Mouse (Mus musculus): Measurements from ENCODE around the gene Ldlrad1.

The Ldlrad1 gene

GRCm38 (mm10) chr4:107208880-107209279 lies at the start of gene Ldlrad1:
Ldlrad1 (plus strand) TSS chr4:107209180.
- DNase-seq (ENCODE audit: low spot score in 2 of 2) = no peak

GRCm38 (mm10) chr4:107160181-107160580 lies 48.8 kb upstream of the Ldlrad1 start:
- DNase-seq (ENCODE audit: low spot score in 2 of 2) = no peak

DNA sequence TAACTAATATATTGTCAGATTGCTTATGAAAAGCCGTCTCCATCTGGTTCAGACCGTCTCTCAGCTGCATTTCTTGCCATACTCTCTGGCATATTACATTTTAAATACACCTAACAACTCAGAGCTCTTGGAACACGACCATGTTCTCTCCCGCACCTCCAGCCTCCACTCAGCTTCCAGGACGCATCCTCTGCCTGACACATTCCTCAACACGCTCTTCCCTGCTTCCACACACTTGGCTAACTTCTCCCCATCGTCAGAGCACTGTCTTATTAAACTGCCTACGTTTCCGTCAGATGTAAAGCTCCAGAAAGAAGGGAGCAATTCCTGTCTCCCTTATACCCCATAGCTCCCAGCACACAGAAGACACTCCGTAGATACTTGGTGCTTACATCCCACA lies 45.6 kb upstream of the Ldlrad1 start:
- peak; percentile 49 to 53 for DNase-seq (ENCODE audit: low spot score in 2 of 2)

GRCm38 (mm10) chr4:107163756-107164587 lies 45.0 kb upstream of the Ldlrad1 start:
- DNase-seq (ENCODE audit: low spot score in 2 of 2) = peak; percentile 82 to 85

- no peak for DNase-seq (ENCODE audit: low spot score in 2 of 2)
Observed at GRCm38 (mm10) chr4:107166700-107167099, 42.3 kb upstream of the Ldlrad1 start.

DNA sequence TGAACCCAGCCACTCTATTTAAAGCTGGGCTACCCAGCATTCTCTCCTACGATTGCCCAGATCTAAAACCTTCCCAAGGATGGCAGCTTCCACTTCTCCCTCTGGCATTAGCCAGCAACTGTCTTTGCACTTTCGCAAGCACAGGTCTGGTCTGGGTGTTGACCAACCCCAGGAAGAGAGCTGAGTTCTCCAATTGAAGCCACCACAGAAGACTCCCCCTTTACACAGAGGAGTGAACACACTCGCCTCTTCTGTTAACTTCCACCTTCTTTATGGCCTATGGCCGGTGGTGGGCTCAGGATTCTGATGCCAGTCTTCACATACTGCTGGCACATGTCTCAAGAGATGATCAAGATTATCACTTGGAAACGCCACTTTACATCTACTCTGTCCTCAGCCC lies 41.2 kb upstream of the Ldlrad1 start:
- no peak for DNase-seq (ENCODE audit: low spot score in 2 of 2)

- no peak for DNase-seq (ENCODE audit: low spot score in 2 of 2)
Observed at GRCm38 (mm10) chr4:107177506-107177905, 31.5 kb upstream of the Ldlrad1 start.

GRCm38 (mm10) chr4:107178182-107178829 lies 30.7 kb upstream of the Ldlrad1 start, which contains the start of gene Tmem59:
Tmem59 (plus strand) TSS chr4:107178399.
- peak; percentile 93 to 95 for DNase-seq (ENCODE audit: low spot score in 2 of 2)

DNA sequence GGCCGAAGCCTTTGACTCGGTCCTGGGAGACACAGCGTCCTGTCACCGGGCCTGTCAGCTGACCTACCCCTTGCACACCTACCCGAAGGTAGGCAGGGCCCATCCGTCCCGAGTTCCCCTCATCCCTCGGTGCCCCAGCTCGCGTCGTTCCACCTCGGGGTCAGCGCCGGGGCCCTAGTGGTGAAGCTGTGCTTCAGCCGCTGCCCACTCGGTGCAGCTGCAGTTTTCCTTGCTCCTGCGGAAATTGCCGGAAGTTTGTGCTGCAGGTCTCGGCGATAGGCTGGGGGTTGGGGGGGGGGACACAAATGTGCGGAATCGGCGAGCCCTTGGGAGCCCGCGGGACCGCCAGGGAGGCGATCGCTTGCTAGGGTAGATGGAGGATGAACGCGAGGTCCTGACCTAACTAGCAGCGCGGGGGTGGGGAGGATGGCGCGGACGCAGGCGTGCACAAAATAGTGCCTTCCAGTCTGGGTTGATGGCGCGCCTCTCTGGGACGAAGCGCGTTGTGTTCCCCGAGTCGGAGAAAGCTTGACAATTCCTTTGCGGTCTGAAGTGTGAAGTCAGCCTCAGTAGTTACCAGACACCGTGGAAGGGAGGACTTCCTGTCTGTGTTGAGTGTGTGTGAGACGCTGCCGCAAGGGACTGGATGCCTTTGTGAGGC lies 30.0 kb upstream of the Ldlrad1 start, which contains the start of gene Tceanc2:
Gene Tceanc2, minus strand, starts transcription at position 287 of the 661 bp plus-strand sequence.
- peak; percentile 44 to 52 for DNase-seq (ENCODE audit: low spot score in 2 of 2)

DNA sequence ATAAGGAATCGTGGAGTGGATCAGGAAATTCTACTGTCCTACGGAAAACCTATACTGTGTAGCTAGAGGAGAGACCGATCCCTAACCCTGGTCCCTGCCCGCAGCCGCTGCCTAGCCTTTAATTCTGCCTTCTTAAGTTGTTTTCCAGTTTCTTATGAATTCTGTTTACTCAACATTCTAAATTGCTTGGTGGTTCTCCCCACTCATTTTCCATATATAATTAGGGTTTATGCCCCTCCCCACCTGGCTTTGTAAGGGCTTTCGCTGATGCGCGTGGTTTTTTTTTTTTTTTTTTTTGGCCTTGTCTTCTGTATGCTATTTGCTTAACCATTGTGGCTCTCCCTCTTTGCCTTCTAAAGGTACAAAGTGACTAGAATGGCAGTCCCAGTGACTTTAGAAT lies 29.4 kb upstream of the Ldlrad1 start:
- DNase-seq (ENCODE audit: low spot score in 2 of 2) = no peak

DNA sequence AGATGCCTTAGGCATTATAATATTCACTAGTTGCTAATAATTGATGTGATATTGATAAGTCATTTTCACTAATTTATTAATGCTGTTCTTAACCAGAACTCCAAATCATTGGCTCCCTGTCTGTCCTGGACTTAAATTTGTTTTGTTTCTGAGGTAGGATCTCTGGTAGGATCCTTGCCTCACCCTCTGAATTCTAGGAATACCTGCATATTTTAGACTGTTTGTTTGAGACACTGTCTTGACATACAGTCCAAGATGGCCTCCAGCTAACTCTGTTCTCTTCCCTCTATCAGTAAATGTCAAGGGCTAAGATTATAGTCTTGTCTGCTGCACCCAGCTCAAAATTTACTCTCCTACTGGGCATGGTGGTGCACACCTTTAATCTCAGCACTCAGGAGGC lies 28.2 kb upstream of the Ldlrad1 start:
- DNase-seq (ENCODE audit: low spot score in 2 of 2) = no peak

GRCm38 (mm10) chr4:107181866-107182265 lies 27.1 kb upstream of the Ldlrad1 start:
- DNase-seq (ENCODE audit: low spot score in 2 of 2) = no peak

- DNase-seq (ENCODE audit: low spot score in 2 of 2) = no peak
Observed at GRCm38 (mm10) chr4:107182796-107183195, 26.2 kb upstream of the Ldlrad1 start.

DNA sequence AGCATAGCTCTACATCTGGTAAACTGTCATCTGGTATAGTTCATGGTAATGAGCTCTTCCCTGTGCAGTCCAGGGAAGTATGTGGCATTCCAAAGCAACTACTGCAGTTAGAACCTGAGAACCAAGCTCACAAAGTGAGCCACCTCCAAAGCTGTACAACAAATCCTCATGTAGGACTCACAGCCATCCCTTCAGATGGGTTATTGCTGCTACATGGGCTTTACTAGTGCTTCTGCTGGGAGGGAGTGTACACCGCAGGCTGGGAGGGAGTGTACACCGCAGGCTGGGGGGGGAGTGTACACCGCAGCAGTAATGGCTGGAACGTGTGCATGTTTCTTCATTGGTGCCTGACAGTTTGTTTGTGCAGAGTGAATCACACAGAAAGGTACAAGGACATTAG lies 25.8 kb upstream of the Ldlrad1 start:
- DNase-seq (ENCODE audit: low spot score in 2 of 2) = no peak

GRCm38 (mm10) chr4:107185703-107186102 lies 23.3 kb upstream of the Ldlrad1 start:
- no peak for DNase-seq (ENCODE audit: low spot score in 2 of 2)

GRCm38 (mm10) chr4:107193841-107194240 lies 15.1 kb upstream of the Ldlrad1 start:
- DNase-seq (ENCODE audit: low spot score in 2 of 2) = no peak

DNA sequence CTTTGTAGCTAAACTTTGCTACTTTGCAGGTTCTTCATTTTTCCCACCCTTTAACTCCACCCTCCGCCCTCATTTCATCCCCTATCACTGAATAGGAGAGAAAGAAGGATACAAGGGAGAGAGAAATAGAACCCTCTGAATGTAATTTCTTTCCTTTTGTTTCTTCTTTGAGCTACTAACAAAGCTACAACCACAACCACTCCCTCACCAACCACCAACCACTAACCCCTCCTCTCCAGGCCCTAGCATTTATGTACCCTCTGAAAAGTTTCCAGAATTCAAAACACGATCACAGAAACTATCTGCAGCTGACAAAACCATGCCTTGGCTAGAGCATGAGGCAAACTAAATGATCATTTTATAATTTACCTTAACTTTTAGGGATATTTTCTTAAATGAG lies 12.5 kb upstream of the Ldlrad1 start:
- DNase-seq (ENCODE audit: low spot score in 2 of 2) = no peak

- DNase-seq (ENCODE audit: low spot score in 2 of 2) = no peak
Observed at GRCm38 (mm10) chr4:107198072-107198471, 10.9 kb upstream of the Ldlrad1 start.

GRCm38 (mm10) chr4:107201779-107202178 lies 7.2 kb upstream of the Ldlrad1 start:
- no peak for DNase-seq (ENCODE audit: low spot score in 2 of 2)

DNA sequence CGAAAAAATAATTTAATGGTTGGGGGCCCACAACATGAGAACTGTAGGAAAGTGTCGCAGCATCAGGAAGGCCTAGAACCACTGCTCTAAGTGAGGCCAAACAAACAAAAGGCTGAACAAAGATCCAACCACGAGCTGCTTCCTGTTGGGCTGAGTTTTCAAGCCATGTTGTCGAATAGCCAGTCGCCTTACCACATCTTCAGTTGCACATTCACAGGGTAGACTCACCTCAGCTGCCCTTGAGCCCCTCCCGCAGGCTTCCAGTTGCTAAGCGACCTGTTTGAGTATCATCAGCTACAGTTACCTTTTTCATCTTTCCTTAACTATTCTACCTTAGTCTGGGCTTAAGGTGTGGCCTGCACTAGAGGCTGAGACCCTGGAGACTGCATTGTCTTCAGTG lies 6.0 kb upstream of the Ldlrad1 start:
- no peak for DNase-seq (ENCODE audit: low spot score in 2 of 2)

DNA sequence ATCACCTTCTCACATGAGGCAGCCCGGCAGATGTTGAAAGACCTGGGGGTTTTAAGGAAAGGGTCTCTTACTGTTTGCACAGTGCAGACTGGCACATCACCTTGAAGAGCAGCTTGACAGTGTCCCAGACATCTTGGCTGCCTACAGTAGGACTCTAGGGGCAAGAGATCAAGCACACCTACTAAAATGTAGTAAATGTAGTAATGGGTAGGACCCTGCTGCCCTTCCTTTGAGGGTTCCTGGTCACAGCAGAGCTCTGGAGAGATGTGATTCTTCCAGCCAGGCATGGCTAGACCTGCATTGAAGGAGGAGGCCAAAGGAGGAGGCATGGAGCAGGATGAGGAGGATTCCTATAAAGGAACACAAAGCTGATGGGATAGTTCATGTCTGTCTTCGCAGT lies 2.0 kb upstream of the Ldlrad1 start:
- DNase-seq (ENCODE audit: low spot score in 2 of 2) = no peak

- no peak for DNase-seq (ENCODE audit: low spot score in 2 of 2)
Observed at GRCm38 (mm10) chr4:107210483-107211097, 1.6 kb downstream of the Ldlrad1 start.
